Mouse (Mus musculus) spleen, adult 2 months (tissue): ENCODE measurements around the gene Ccng2.

Experiments used
- CTCF ChIP-seq: fragments of 200-500 bp; IDR thresholded peaks from 2 replicates; pipeline ENCODE4 v1.5.1; 2011; ENCODE audit warnings: mild to moderate bottlenecking, inconsistent platforms; ENCODE audit not compliant: insufficient read depth, insufficient read length, insufficient replicate concordance; ENCODE audit errors: extremely low read depth
- POLR2A ChIP-seq: fragments of 200-500 bp; IDR thresholded peaks from 2 replicates; pipeline ENCODE4 v1.6.1; 2011; ENCODE audit warnings: low read depth, low read length, inconsistent platforms

- TF ChIP-seq CTCF (no peak), POLR2A (no peak)
Measured at GRCm38 (mm10) chr5:93270095-93270494, 3.0 kb downstream of the Ccng2 start.
